Mouse (Mus musculus) forebrain, embryonic 15.5 days (tissue): ENCODE measurements around the gene Katnb1. TPM values are rescaled to one million over a fixed set of nuclear protein-coding genes. Genes with fewer than 3 reads are reported as not detected.
A peak's percentile ranks its signal among the peaks of the same experiment; 100 is the strongest.

Experiments
- ATAC-seq: fragments of 200-750 bp; cut with Nextera tagmentation; replicated peaks from 2 replicates; pipeline ENCODE4 v1.8.0; 2017; ENCODE audit warnings: mild to moderate bottlenecking, moderate TSS enrichment, moderate library complexity
- H3K27ac ChIP-seq: fragments of 300-500 bp; sonication (generic); replicated peaks from 2 replicates; pipeline ENCODE4 v1.5.1; 2015; ENCODE audit warnings: mild to moderate bottlenecking, inconsistent platforms
- H3K27me3 ChIP-seq: fragments of 300-500 bp; sonication (generic); 2 replicates; pipeline ENCODE4 v1.6.1; 2015; ENCODE audit warnings: inconsistent platforms
- H3K36me3 ChIP-seq: fragments of 300-500 bp; sonication (generic); 2 replicates; pipeline ENCODE4 v1.6.1; 2015; ENCODE audit warnings: mild to moderate bottlenecking, inconsistent platforms
- H3K4me1 ChIP-seq: fragments of 300-500 bp; sonication (generic); 2 replicates; pipeline ENCODE4 v1.6.1; 2015; ENCODE audit warnings: inconsistent platforms
- H3K4me2 ChIP-seq: fragments of 300-500 bp; sonication (generic); replicated peaks from 2 replicates; pipeline ENCODE4 v1.6.1; 2015; ENCODE audit warnings: mild to moderate bottlenecking, inconsistent platforms
- H3K4me3 ChIP-seq: fragments of 300-500 bp; sonication (generic); 2 replicates; pipeline ENCODE4 v1.5.1; 2015; ENCODE audit warnings: mild to moderate bottlenecking, inconsistent platforms
- H3K9ac ChIP-seq: fragments of 300-500 bp; sonication (generic); replicated peaks from 2 replicates; pipeline ENCODE4 v1.6.1; 2015; ENCODE audit warnings: mild to moderate bottlenecking, inconsistent platforms
- H3K9me3 ChIP-seq: fragments of 300-500 bp; sonication (generic); 2 replicates; pipeline ENCODE4 v1.6.1; 2016; ENCODE audit warnings: inconsistent platforms
- WGBS: fragments of 180-500 bp; shearing (Covaris S2); methylation state at CpG from one replicate; pipeline ENCODE4 v1.1.7; 2015; ENCODE audit warnings: mixed read lengths; 5-methylcytosine and 5-hydroxymethylcytosine counted together
- polyA plus RNA-seq: library from polyadenylated mRNA; unstranded; fragments of >200 nt; fragmentation: Nextera tagmentation; extraction: Ambion mirVana; gene quantifications from 2 replicates; pipeline ENCODE4 v1.2.1, GENCODE M21; 2015

Katnb1 gene
- polyA plus RNA-seq, 1 experiment from 2014 or later: 41.8 TPM

DNA sequence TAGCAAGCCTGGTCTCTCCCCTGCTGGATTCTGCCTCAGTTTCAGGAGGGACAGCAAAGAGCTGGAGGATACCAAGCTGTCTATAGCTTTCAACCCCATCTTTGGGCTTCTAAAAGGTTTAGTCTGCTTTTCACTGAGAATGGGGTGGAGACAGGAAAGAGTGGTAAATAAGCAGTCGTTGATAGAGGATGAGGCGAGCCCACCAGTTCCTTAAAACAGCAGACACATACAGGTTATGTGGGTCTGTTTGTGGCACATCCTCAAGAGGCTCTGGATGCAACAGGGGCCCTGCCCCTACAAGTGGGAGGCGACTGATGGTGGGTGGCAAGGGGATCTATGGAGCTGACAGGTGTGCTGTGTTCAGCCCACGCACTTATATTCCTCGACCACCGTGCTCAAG is 22.3 kb upstream of the Katnb1 start:
- H3K27me3 ChIP-seq: no peaks in the 10 kb centered on the region
- WGBS: 85% methylated on average over 6 of the region's 6 CpGs
- no peak for ATAC-seq
- H3K4me2 ChIP-seq: no peak overlapping the region
- no peak overlapping the region for H3K4me3 ChIP-seq
- H3K4me1 ChIP-seq: no peaks in the 10 kb centered on the region
- H3K27ac ChIP-seq: no peak overlapping the region
- H3K36me3 ChIP-seq: no peaks in the 10 kb centered on the region
- H3K9me3 ChIP-seq: no peaks in the 10 kb centered on the region
- no peak overlapping the region for H3K9ac ChIP-seq

DNA sequence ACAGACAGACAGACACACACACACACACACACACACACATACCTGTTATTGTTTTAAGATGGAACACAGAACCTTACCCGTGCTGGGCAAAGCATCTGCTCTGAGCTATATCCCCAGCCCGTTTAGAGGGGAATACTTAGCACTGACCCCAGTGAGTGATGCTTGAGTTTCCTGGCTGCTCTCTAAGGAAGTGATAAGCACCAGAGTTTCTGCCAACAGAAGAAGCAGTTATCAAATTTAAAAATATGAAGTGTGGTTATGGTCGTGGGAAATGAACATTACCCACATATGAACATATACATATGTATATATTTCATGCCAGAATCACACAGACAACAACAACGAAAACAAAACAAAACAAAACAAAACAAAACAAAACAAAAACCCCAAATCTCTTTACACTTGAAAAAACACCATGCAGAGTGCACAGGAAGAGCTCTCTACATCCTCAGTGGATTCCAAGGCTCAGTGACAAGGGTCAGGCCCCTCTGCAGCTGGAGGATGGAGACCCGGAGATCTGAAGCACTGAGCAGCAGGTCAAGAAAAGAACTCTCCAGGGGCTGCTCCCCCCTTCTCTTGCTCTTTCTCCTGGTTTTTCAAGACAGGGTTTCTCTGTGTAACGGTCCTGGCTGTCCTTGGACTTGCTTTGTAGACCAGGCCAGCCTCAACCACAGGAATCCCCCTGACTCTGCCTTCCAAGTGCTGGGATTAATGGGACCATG is 21.0 kb upstream of the Katnb1 start:
- no peak overlapping the region for H3K9ac ChIP-seq
- no peak overlapping the region for H3K4me3 ChIP-seq
- H3K27ac ChIP-seq: no peak overlapping the region
- no peaks in the 10 kb centered on the region for H3K27me3 ChIP-seq
- H3K4me2 ChIP-seq: no peak overlapping the region
- no peaks in the 10 kb centered on the region for H3K4me1 ChIP-seq
- no peaks in the 10 kb centered on the region for H3K36me3 ChIP-seq
- no peaks in the 10 kb centered on the region for H3K9me3 ChIP-seq
- 68% methylated on average over 6 of the region's 6 CpGs for whole genome bisulfite sequencing
- no peak for ATAC-seq

DNA sequence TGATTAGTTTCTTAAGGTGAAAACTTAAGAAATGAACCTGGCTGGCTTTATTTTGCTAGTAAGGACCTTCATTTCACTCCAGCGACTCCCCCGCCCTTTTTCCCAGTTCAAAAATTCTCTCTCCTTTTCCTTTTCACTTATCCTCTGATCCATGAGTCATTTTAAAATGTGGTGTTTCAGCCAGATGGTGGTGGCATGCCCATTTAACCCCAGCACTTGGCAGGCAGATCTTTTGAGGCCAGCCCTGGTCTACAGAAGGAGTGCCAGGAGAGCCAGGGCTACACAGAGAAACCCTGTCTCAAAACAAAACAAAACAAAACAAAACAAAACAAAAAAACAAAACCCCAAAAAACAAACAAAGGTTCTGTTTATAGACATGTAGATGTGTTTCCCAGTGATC is 16.5 kb upstream of the Katnb1 start:
- ATAC-seq: no peak
- Histone ChIP-seq H3K4me2 (no peak overlapping the region), H3K9ac (no peak overlapping the region), H3K27ac (no peak overlapping the region), H3K27me3 (no peaks in the 10 kb centered on the region), H3K4me1 (no peaks in the 10 kb centered on the region), H3K36me3 (no peaks in the 10 kb centered on the region), H3K9me3 (no peaks in the 10 kb centered on the region), H3K4me3 (no peak overlapping the region)
- WGBS: 70% methylated on average over 2 of the region's 2 CpGs

DNA sequence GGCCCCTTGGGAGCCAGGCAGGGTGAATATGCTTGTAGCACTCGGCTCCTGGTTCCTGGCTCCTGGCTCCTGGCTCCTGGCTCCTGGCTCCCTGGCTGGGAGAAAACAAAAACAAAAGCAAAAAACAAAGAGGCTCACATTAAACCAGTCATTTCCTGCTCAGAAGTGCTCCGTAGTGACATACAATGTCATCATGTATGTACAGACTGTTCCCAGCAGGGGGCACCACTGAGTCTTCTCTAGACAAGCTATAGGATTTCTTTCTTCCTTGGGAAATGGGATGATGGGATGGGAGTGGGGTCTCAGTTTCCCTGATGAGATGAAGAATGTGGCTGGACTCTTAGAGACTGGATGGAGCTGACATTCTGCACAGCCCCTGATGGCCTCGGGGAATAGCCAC is 13.4 kb upstream of the Katnb1 start:
- Histone ChIP-seq H3K9me3 (no peaks in the 10 kb centered on the region), H3K27me3 (no peaks in the 10 kb centered on the region), H3K4me1 (no peaks in the 10 kb centered on the region), H3K4me3 (no peak overlapping the region), H3K9ac (no peak overlapping the region), H3K36me3 (no peaks in the 10 kb centered on the region), H3K4me2 (no peak overlapping the region), H3K27ac (no peak overlapping the region)
- WGBS: 50% methylated on average over 3 of the region's 3 CpGs
- no peak for ATAC-seq

DNA sequence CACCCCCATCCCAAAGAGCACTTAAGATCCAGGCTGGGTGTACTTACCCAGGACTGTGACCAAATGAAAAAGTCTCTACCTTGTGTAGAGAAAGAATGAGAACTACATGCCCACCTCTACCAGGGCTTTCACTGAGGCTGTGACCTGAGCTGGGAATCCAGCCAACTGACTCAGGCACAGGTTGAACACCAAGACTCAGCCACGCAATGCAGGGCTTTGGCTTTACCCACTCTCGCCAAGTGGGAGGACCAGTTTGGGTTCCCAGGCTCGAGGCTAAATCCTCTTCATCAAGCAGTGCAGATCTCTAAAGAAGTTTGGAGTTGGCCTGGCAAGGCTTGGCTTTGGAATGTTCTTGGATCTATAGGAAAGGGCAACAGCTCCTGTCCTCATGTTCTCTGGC is 5.5 kb upstream of the Katnb1 start:
- 77% methylated on average over 3 of the region's 3 CpGs for WGBS
- Histone ChIP-seq H3K27ac (no peak overlapping the region), H3K9ac (no peak overlapping the region), H3K27me3 (0 out of 2 replicates have a peak, but pooled peaks cover 3% of the 10 kb centered on the region), H3K4me1 (peaks cover 3% of the 10 kb centered on the region), H3K4me2 (no peak overlapping the region), H3K4me3 (no peak overlapping the region), H3K9me3 (no peaks in the 10 kb centered on the region), H3K36me3 (no peaks in the 10 kb centered on the region)
- ATAC-seq: no peak

DNA sequence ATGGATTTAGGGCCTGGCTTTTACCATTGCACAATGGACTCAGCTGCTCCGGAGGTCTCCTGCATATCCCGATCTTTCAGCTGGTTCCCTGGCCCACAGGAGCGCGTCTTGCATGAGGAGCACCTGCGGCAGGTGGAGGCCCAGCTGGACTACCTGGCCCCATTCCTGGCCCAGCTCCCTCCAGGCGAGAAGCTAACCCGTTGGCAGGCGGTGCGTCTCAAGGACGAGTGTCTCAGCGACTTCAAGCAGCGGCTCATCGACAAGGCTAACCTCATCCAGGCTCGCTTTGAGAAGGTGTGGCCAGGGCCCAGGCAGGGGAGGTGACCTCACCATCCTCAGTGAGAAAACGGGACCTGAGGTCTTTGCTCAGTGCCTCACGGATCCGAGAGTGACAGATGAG is 4.8 kb upstream of the Katnb1 start:
- 0 out of 2 replicates have a peak, but pooled peaks cover 3% of the 10 kb centered on the region for H3K27me3 ChIP-seq
- no peaks in the 10 kb centered on the region for H3K9me3 ChIP-seq
- peaks cover 3% of the 10 kb centered on the region for H3K4me1 ChIP-seq
- no peaks in the 10 kb centered on the region for H3K36me3 ChIP-seq
- no peak for ATAC-seq
- no peak overlapping the region for H3K4me3 ChIP-seq
- 83% methylated on average over 17 of the region's 17 CpGs for WGBS
- no peak overlapping the region for H3K27ac ChIP-seq
- no peak overlapping the region for H3K9ac ChIP-seq
- H3K4me2 ChIP-seq: no peak overlapping the region

DNA sequence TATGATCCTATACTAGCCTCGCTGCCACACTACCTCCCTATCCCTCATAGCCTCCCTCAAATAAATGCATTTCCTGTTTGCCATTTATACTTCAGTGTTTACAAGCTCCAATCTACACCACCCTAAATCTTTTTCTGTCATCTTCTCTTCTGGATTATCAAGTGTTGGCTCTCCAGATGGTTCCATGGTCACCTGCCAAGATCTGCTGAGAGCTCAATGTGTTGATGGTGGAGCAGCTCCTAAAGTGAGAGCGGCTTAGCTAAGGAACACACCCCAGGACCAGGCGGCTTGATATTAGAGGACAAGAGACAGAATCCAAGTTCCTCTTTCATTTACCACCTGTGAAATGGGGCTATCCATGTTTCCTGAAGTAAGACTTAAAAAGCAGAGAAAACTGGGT is 2.9 kb upstream of the Katnb1 start:
- no peak overlapping the region for H3K27ac ChIP-seq
- H3K4me3 ChIP-seq: no peak overlapping the region
- WGBS: 84% methylated on average over 3 of the region's 3 CpGs
- H3K9me3 ChIP-seq: no peaks in the 10 kb centered on the region
- no peak overlapping the region for H3K9ac ChIP-seq
- H3K4me1 ChIP-seq: peaks cover 20% of the 10 kb centered on the region
- peaks cover 2% of the 10 kb centered on the region; the same call in 1 of the 2 replicates for H3K36me3 ChIP-seq
- H3K27me3 ChIP-seq: 0 out of 2 replicates have a peak, but pooled peaks cover 3% of the 10 kb centered on the region
- no peak overlapping the region for H3K4me2 ChIP-seq
- ATAC-seq: no peak

DNA sequence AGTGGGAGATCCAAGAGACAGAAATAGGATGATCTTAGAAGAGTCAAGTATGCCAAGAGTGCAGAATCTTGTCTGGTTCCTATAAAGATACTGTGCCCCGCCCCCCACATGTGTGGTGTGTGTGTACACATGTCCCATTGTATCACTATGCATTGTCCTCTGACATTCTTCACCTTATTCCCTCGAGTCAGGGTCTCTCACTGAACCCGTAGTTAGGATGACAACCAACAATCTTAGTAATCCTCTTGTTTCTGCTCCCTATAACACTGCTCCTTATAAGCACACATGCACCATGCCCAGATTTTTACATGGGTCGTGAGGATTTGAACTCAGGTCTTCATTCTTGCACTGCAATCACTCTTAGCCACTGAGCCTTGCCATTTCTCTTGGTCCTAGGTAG is 1.7 kb upstream of the Katnb1 start:
- 88% methylated on average over 4 of the region's 4 CpGs for WGBS

DNA sequence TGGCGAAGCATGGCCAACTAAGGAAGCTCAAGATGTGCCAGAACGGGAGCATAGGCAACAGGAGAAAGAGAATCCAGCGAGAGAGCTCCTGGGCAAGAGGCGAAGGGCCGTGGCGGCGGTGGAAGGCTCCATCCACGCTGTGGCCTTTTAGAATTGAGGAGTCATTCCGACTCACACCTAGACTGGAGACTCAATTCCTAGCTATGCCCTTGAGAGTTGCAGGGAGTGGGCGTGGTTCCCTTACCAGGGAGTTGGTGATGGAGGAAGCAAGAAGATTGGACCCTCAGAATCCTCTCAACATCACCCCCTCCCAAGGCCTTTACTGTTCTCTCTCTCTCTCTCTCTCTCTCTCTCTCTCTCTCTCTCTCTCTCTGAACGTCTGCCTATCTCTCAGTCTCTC is 664 bp downstream of the Katnb1 start:
- H3K9ac ChIP-seq: peak overlapping the region; percentile 88
- peaks cover 20% of the 10 kb centered on the region for H3K36me3 ChIP-seq
- ATAC-seq: no peak
- 0 out of 2 replicates have a peak, but pooled peaks cover 3% of the 10 kb centered on the region for H3K27me3 ChIP-seq
- peak overlapping the region; percentile 98 for H3K4me3 ChIP-seq
- no peaks in the 10 kb centered on the region for H3K9me3 ChIP-seq
- 4% methylated on average over 11 of the region's 11 CpGs for WGBS
- H3K4me2 ChIP-seq: peak overlapping the region; percentile 95
- peaks cover 27% of the 10 kb centered on the region for H3K4me1 ChIP-seq
- peak overlapping the region; percentile 80 for H3K27ac ChIP-seq

More for the DNA sequence above, 1.7 kb upstream of the Katnb1 start:
- H3K9me3 ChIP-seq: no peaks in the 10 kb centered on the region
- no peak overlapping the region for H3K27ac ChIP-seq
- peaks cover 10% of the 10 kb centered on the region for H3K36me3 ChIP-seq
- H3K4me3 ChIP-seq: no peak overlapping the region
- H3K9ac ChIP-seq: no peak overlapping the region
- no peak for ATAC-seq
- H3K4me2 ChIP-seq: no peak overlapping the region
- 0 out of 2 replicates have a peak, but pooled peaks cover 3% of the 10 kb centered on the region for H3K27me3 ChIP-seq
- peaks cover 27% of the 10 kb centered on the region for H3K4me1 ChIP-seq

DNA sequence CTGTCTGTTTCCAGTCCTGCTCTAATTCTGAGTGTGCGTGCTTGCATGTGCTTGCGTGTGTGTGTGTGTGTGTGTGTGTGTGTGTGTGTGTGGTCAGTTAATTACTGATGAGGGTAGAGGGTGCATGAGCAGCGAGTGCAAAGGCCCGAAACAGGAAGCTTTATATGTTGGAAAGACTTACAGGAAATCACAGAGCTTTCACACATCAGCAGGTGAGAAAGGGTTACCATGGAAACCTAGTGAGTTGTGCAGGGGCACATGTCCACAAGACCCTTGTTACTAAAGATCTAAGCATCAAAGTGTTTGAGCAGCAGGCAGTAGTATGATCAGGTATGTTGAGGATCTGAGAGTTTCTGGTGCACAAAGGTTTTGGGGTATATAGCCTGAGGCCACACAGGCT is 3.3 kb downstream of the Katnb1 start:
- peaks cover 43% of the 10 kb centered on the region for H3K36me3 ChIP-seq
- H3K27ac ChIP-seq: no peak overlapping the region
- ATAC-seq: no peak
- H3K4me1 ChIP-seq: peaks cover 27% of the 10 kb centered on the region
- WGBS: 93% methylated on average over 4 of the region's 4 CpGs
- no peaks in the 10 kb centered on the region for H3K27me3 ChIP-seq
- H3K9me3 ChIP-seq: no peaks in the 10 kb centered on the region
- H3K4me2 ChIP-seq: no peak overlapping the region
- no peak overlapping the region for H3K9ac ChIP-seq
- H3K4me3 ChIP-seq: no peak overlapping the region

DNA sequence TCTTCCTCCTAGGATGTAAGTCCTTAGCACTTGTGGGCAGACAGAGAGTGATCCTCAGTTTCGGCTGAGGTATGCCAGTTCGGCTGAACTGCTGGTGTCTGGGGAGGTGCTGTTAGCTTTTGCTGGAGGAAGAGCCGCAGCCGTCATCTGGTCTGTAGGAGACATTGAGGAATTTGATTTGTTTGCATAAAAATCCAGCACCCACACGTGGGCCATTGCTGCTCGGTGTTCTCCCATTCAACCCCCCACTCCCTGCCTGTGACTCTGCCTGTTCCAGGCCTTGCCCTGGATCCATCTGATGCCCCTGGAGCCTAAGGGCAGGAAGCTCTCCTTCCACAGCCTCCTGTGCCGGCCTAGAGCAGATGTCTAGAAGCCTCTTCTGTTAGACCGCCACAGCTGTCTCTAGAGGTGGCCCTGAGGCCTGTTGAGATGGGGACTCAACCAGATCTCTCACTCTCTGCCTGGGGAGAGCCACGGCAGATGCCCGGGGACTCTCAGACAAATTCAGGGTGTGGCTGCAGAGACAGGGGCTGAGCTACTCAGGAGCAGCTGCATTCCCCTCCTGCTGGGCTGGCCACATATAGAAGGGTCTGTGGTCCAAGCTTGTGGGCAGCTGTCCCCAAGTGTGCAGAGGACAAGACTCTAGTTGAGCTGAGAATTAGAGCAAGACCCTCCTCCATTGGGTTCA is 3.9 kb downstream of the Katnb1 start:
- no peaks in the 10 kb centered on the region for H3K27me3 ChIP-seq
- no peak overlapping the region for H3K4me3 ChIP-seq
- H3K4me1 ChIP-seq: peaks cover 27% of the 10 kb centered on the region
- 90% methylated on average over 10 of the region's 10 CpGs for WGBS
- no peak overlapping the region for H3K4me2 ChIP-seq
- no peak overlapping the region for H3K27ac ChIP-seq
- no peaks in the 10 kb centered on the region for H3K9me3 ChIP-seq
- no peak for ATAC-seq
- no peak overlapping the region for H3K9ac ChIP-seq
- H3K36me3 ChIP-seq: peaks cover 49% of the 10 kb centered on the region

DNA sequence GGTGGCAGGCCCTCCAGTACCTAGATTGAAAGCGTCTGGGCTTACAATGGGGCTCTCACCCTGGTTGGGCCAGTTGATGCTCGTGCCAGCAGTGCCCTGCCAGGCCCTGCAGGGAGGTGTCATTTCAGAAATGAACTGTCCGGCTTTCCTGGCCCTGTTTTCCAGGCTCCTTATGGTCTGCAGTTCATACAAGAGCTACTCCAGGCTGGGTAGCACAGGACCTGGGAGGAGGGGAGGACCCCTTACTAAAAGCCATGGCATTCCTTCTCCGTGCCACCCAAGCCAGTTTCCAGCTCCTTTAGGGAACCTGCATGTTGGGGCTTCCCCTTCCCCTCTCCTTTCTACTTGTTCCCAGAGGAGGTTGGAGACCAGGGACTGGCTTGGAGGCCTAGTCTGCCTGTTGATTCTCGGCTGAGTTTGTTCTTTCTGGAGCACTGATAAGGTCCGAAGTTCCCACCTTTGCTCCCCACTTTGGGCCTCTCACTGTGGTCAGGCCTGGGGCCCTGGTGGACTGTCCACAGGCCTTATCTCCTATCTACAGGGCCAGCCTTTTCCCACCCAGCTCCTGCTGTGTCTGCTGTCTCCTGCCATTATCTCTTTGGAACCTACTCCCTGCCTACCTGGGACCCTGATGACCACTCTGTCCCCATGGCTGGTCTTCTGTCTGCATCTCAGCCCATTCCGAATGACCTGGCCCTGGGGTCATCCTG is 4.6 kb downstream of the Katnb1 start:
- no peak for ATAC-seq
- Histone ChIP-seq H3K4me2 (no peak overlapping the region), H3K27ac (no peak overlapping the region), H3K9ac (no peak overlapping the region), H3K36me3 (peaks cover 54% of the 10 kb centered on the region), H3K4me1 (peaks cover 24% of the 10 kb centered on the region), H3K9me3 (no peaks in the 10 kb centered on the region), H3K4me3 (no peak overlapping the region), H3K27me3 (no peaks in the 10 kb centered on the region)
- WGBS: 90% methylated on average over 7 of the region's 7 CpGs
